Mouse (Mus musculus): ENCODE results near the gene Bpifb2. TPM values are rescaled to one million over a fixed set of nuclear protein-coding genes. Genes with fewer than 3 reads are reported as not detected.
"Not testable (repeated sequence)": the region's sequence is repeated elsewhere in the genome, so short reads cannot be mapped to it uniquely, and the experiment has no call there.

Gene Bpifb2
- not detected in 2 replicates for polyA plus RNA-seq (2015; fragmentation: Nextera tagmentation; extraction: Ambion mirVana)

- ATAC-seq (no peak), DNase-seq (ENCODE audit: low spot score) (no peak)
- Histone ChIP-seq H3K9ac (replicated peaks; ENCODE audit: low read depth) (no peak within 1 kb of the TSS), H3K9me3 (ENCODE audit: low read length) (no peaks in the 10 kb centered on the region), H3K27ac (ENCODE audit: low read length) (no peak within 1 kb of the TSS), H3K27me3 (replicated peaks; ENCODE audit: insufficient read depth, low read length) (no peaks in the 10 kb centered on the region), H3K4me3 (ENCODE audit: low read depth, low read length) (no peak within 1 kb of the TSS), H3K4me1 (ENCODE audit: insufficient read depth, low read depth, low read length) (no peaks in the 10 kb centered on the region), H3K36me3 (ENCODE audit: insufficient read depth, low read length) (no peaks in the 10 kb centered on the region), H3K4me2 (replicated peaks; ENCODE audit: low read depth, low read length) (no peak within 1 kb of the TSS)
- 53% methylated on average over 9 of the region's 9 CpGs for WGBS
- TF ChIP-seq EP300 (IDR thresholded peaks at IDR 0.05) (no peak), CTCF (IDR thresholded peaks at IDR 0.05) (no peak)
Observed at GRCm38 (mm10) chr2:153874745-153875144, at the start of gene Bpifb2. Gene Bpifb2 (plus strand): TSS chr2:153875045.

- not testable (repeated sequence) for H3K4me2 ChIP-seq (replicated peaks; ENCODE audit: low read depth, low read length); H3K4me1 ChIP-seq (ENCODE audit: insufficient read depth, low read depth, low read length); H3K9ac ChIP-seq (replicated peaks; ENCODE audit: low read depth); H3K27me3 ChIP-seq (replicated peaks; ENCODE audit: insufficient read depth, low read length); DNase-seq (ENCODE audit: low spot score); ATAC-seq; H3K9me3 ChIP-seq (ENCODE audit: low read length); H3K4me3 ChIP-seq (ENCODE audit: low read depth, low read length); H3K27ac ChIP-seq (ENCODE audit: low read length); H3K36me3 ChIP-seq (ENCODE audit: insufficient read depth, low read length)
- WGBS: 68% methylated on average over 32 of the region's 32 CpGs
Observed at GRCm38 (mm10) chr2:153825900-153826299, 48.9 kb upstream of the Bpifb2 start.

GRCm38 (mm10) chr2:153827171-153827830 lies 47.5 kb upstream of the Bpifb2 start:
- ATAC-seq (no peak), DNase-seq (ENCODE audit: low spot score) (no peak)
- no peaks in the 10 kb centered on the region for H3K9me3 ChIP-seq (ENCODE audit: low read length)
- TF ChIP-seq EP300 (IDR thresholded peaks at IDR 0.05) (no peak), CTCF (IDR thresholded peaks at IDR 0.05) (no peak)
- no peak overlapping the region for H3K27ac ChIP-seq (ENCODE audit: low read length)
- no peak overlapping the region for H3K9ac ChIP-seq (replicated peaks; ENCODE audit: low read depth)
- no peaks in the 10 kb centered on the region for H3K36me3 ChIP-seq (ENCODE audit: insufficient read depth, low read length)
- 75% methylated on average over 8 of the region's 8 CpGs for WGBS
- no peak overlapping the region for H3K4me3 ChIP-seq (ENCODE audit: low read depth, low read length)
- H3K4me2 ChIP-seq (replicated peaks; ENCODE audit: low read depth, low read length): no peak overlapping the region
- H3K4me1 ChIP-seq (ENCODE audit: insufficient read depth, low read depth, low read length): no peaks in the 10 kb centered on the region
- H3K27me3 ChIP-seq (replicated peaks; ENCODE audit: insufficient read depth, low read length): no peaks in the 10 kb centered on the region

GRCm38 (mm10) chr2:153828704-153829103 lies 46.1 kb upstream of the Bpifb2 start:
- H3K4me2 ChIP-seq (replicated peaks; ENCODE audit: low read depth, low read length): no peak overlapping the region
- 76% methylated on average over 7 of the region's 7 CpGs for WGBS
- ATAC-seq (no peak), DNase-seq (ENCODE audit: low spot score) (no peak)
- no peaks in the 10 kb centered on the region for H3K27me3 ChIP-seq (replicated peaks; ENCODE audit: insufficient read depth, low read length)
- H3K4me1 ChIP-seq (ENCODE audit: insufficient read depth, low read depth, low read length): no peaks in the 10 kb centered on the region
- TF ChIP-seq CTCF (IDR thresholded peaks at IDR 0.05): no peak
- no peak for TF ChIP-seq EP300 (IDR thresholded peaks at IDR 0.05)
- no peaks in the 10 kb centered on the region for H3K36me3 ChIP-seq (ENCODE audit: insufficient read depth, low read length)
- no peak overlapping the region for H3K27ac ChIP-seq (ENCODE audit: low read length)
- H3K9ac ChIP-seq (replicated peaks; ENCODE audit: low read depth): no peak overlapping the region
- H3K4me3 ChIP-seq (ENCODE audit: low read depth, low read length): no peak overlapping the region
- H3K9me3 ChIP-seq (ENCODE audit: low read length): no peaks in the 10 kb centered on the region

GRCm38 (mm10) chr2:153833291-153833690 lies 41.6 kb upstream of the Bpifb2 start:
- Histone ChIP-seq H3K4me2 (replicated peaks; ENCODE audit: low read depth, low read length) (no peak overlapping the region), H3K9me3 (ENCODE audit: low read length) (no peaks in the 10 kb centered on the region), H3K27ac (ENCODE audit: low read length) (no peak overlapping the region), H3K27me3 (replicated peaks; ENCODE audit: insufficient read depth, low read length) (no peaks in the 10 kb centered on the region), H3K9ac (replicated peaks; ENCODE audit: low read depth) (no peak overlapping the region), H3K4me1 (ENCODE audit: insufficient read depth, low read depth, low read length) (no peaks in the 10 kb centered on the region), H3K36me3 (ENCODE audit: insufficient read depth, low read length) (no peaks in the 10 kb centered on the region), H3K4me3 (ENCODE audit: low read depth, low read length) (no peak overlapping the region)
- 79% methylated on average over 8 of the region's 8 CpGs for WGBS
- TF ChIP-seq CTCF (IDR thresholded peaks at IDR 0.05) (no peak), EP300 (IDR thresholded peaks at IDR 0.05) (no peak)
- DNase-seq (ENCODE audit: low spot score): no peak
- no peak for ATAC-seq

GRCm38 (mm10) chr2:153842854-153843253 lies 32.0 kb upstream of the Bpifb2 start:
- no peak overlapping the region for H3K4me2 ChIP-seq (replicated peaks; ENCODE audit: low read depth, low read length)

GRCm38 (mm10) chr2:153848389-153848788 lies 26.5 kb upstream of the Bpifb2 start:
- no peak overlapping the region for H3K27ac ChIP-seq (ENCODE audit: low read length)
- no peaks in the 10 kb centered on the region for H3K4me1 ChIP-seq (ENCODE audit: insufficient read depth, low read depth, low read length)
- DNase-seq (ENCODE audit: low spot score) (no peak), ATAC-seq (no peak)
- H3K4me3 ChIP-seq (ENCODE audit: low read depth, low read length): no peak overlapping the region
- H3K36me3 ChIP-seq (ENCODE audit: insufficient read depth, low read length): no peaks in the 10 kb centered on the region
- no peak overlapping the region for H3K4me2 ChIP-seq (replicated peaks; ENCODE audit: low read depth, low read length)
- 73% methylated on average over 3 of the region's 3 CpGs for WGBS
- TF ChIP-seq CTCF (IDR thresholded peaks at IDR 0.05): no peak
- TF ChIP-seq EP300 (IDR thresholded peaks at IDR 0.05): no peak
- no peak overlapping the region for H3K9ac ChIP-seq (replicated peaks; ENCODE audit: low read depth)
- H3K9me3 ChIP-seq (ENCODE audit: low read length): no peaks in the 10 kb centered on the region
- no peaks in the 10 kb centered on the region for H3K27me3 ChIP-seq (replicated peaks; ENCODE audit: insufficient read depth, low read length)

More at GRCm38 (mm10) chr2:153842854-153843253, 32.0 kb upstream of the Bpifb2 start:
- Histone ChIP-seq H3K9me3 (ENCODE audit: low read length) (no peaks in the 10 kb centered on the region), H3K27me3 (replicated peaks; ENCODE audit: insufficient read depth, low read length) (no peaks in the 10 kb centered on the region), H3K27ac (ENCODE audit: low read length) (no peak overlapping the region), H3K36me3 (ENCODE audit: insufficient read depth, low read length) (no peaks in the 10 kb centered on the region), H3K4me3 (ENCODE audit: low read depth, low read length) (no peak overlapping the region), H3K4me1 (ENCODE audit: insufficient read depth, low read depth, low read length) (no peaks in the 10 kb centered on the region), H3K9ac (replicated peaks; ENCODE audit: low read depth) (no peak overlapping the region)
- ATAC-seq (no peak), DNase-seq (ENCODE audit: low spot score) (no peak)
- TF ChIP-seq EP300 (IDR thresholded peaks at IDR 0.05): no peak
- 73% methylated on average over 8 of the region's 8 CpGs for WGBS

All from lung, postnatal 0 days (tissue).